Mouse (Mus musculus) CD4-positive, CD25-positive, alpha-beta regulatory T cell, adult 4 months (primary cell): Measurements from ENCODE around the gene Olfr1030. TPM values are rescaled to one million over a fixed set of nuclear protein-coding genes. Genes with fewer than 3 reads are reported as not detected.
"Not testable (repeated sequence)": the region's sequence is repeated elsewhere in the genome, so short reads cannot be mapped to it uniquely, and the experiment has no call there.

Experiments
- ATAC-seq: one replicate; pipeline ENCODE4 v1.8.0; 2017
- polyA plus RNA-seq, 2 experiments: library from polyadenylated mRNA; unstranded; fragments of 100-300 nt; shearing (Covaris generic); gene quantifications; one replicate each; pipeline ENCODE4 v1.2.1; 2017

Olfr1030 gene
- polyA plus RNA-seq = not detected

GRCm38 (mm10) chr2:85978976-85979375 is at the start of gene Olfr1030:
Olfr1030 (plus strand) TSS chr2:85979276.
- ATAC-seq = no peak

GRCm38 (mm10) chr2:85950137-85950536 is 28.9 kb upstream of the Olfr1030 start, which contains the start of gene Olfr1028:
Olfr1028 (plus strand) TSS chr2:85950437.
- ATAC-seq = no peak

GRCm38 (mm10) chr2:85973595-85973994 is 5.5 kb upstream of the Olfr1030 start, which contains the start of gene Olfr1029:
Olfr1029 (plus strand) TSS chr2:85973895.
- no peak for ATAC-seq

- ATAC-seq = no peak
Measured at GRCm38 (mm10) chr2:85990004-85990403, 10.9 kb downstream of the Olfr1030 start, which contains the start of gene Olfr1031. Olfr1031 (plus strand) TSS chr2:85990304.

DNA sequence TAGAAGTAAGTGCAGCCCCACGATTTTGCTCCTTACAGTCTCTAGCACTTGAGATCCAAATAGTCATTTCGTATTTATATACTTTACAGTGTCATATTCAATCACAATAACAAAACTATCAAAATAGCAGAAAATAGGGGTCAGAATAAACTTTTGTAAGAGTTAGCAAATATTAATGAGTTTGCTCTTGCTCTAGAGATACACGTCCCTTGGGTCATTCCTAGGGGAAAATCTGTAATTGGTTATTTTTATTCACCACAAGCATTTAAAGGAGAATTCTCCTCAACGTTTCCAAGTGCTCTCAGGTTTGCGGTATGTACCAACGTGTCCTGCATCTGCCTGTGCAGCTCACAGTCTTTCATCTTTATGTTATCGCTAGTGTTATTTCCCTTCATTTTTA is 26.2 kb downstream of the Olfr1030 start, which contains the start of gene Olfr1032:
Olfr1032 (plus strand) TSS at position 301 of the 400 bp plus-strand sequence.
- no peak for ATAC-seq

DNA sequence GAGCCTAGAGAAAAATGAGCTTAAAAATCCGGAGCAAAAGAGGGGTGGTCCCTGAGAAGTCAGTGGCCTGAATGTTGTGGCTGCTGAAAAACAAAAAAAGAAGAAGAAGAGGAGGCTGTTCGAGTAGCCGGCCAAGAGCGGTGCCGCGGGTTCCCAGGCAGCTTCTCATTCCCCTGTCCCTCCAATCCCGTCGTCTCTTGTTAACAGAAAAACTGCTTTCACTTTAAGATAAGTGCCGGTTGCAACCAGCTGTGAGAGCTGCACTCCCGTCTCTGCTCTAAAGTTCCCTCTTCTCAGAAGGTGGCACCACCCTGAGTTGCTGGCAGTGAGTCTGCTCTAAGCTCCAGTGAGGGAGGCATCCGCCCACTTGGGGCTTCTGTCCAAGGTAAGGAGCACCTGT is 41.3 kb downstream of the Olfr1030 start, which contains the start of gene Olfr1033:
Olfr1033 (plus strand) TSS at position 228 of the 400 bp plus-strand sequence.
- ATAC-seq = not testable (repeated sequence)

DNA sequence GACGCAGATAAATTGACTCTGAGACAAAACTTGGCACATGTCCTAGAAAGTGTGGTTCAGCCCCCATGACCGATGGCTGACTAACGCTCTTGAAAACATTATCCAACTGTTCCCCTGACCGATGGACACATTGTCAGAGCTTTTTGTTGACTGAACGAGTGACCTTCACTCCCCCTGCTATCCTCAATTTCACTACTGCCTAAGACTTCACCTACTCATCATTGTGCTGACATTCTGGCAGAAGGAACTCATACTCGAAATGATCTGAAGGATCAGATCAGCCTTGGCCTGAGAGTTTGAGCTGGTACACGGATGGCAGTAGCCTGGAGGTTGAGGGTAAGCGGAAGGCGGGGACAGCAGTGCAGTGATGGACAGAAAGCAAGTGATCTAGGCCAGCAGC is 42.4 kb downstream of the Olfr1030 start:
- ATAC-seq = not testable (repeated sequence)

Other genes starting within 250 kb of the Olfr1030 start
- gene Olfr1012, start 216.5 kb upstream of the Olfr1030 start, polyA plus RNA-seq = not detected
- not detected for gene Olfr1013, start 212.2 kb upstream of the Olfr1030 start, polyA plus RNA-seq
- not detected for gene Olfr1014, start 206.6 kb upstream of the Olfr1030 start, polyA plus RNA-seq
- gene Olfr1015, start 197.3 kb upstream of the Olfr1030 start, polyA plus RNA-seq = not detected
- not detected for gene Olfr1016, start 176.7 kb upstream of the Olfr1030 start, polyA plus RNA-seq
- not detected for gene Olfr1018, start 160.8 kb upstream of the Olfr1030 start, polyA plus RNA-seq
- gene Olfr1019, start 133.8 kb upstream of the Olfr1030 start, polyA plus RNA-seq = not detected
- not detected for gene Olfr1020, start 132.2 kb upstream of the Olfr1030 start, polyA plus RNA-seq
- not detected for gene Olfr1022, start 110.7 kb upstream of the Olfr1030 start, polyA plus RNA-seq
- not detected for gene Olfr1023, start 93.6 kb upstream of the Olfr1030 start, polyA plus RNA-seq
- gene Olfr1024, start 74.2 kb upstream of the Olfr1030 start, polyA plus RNA-seq = not detected
- gene Olfr1025-ps1, start 64.1 kb upstream of the Olfr1030 start, polyA plus RNA-seq = not detected
- not detected for gene Olfr1026, start 57.7 kb upstream of the Olfr1030 start, polyA plus RNA-seq
- not detected for gene Olfr1028, start 28.8 kb upstream of the Olfr1030 start, polyA plus RNA-seq
- not detected for gene Olfr1029, start 5.4 kb upstream of the Olfr1030 start, polyA plus RNA-seq
- gene Olfr1031, start 11.0 kb downstream of the Olfr1030 start, polyA plus RNA-seq = not detected
- gene Olfr1032, start 26.3 kb downstream of the Olfr1030 start, polyA plus RNA-seq = not detected
- gene Olfr1033, start 41.4 kb downstream of the Olfr1030 start, polyA plus RNA-seq = not detected
- not detected for gene Olfr1034, start 66.6 kb downstream of the Olfr1030 start, polyA plus RNA-seq
- not detected for gene Olfr1036, start 94.7 kb downstream of the Olfr1030 start, polyA plus RNA-seq
- gene Olfr1037, start 108.1 kb downstream of the Olfr1030 start, polyA plus RNA-seq = not detected
- not detected for gene Olfr1039, start 156.7 kb downstream of the Olfr1030 start, polyA plus RNA-seq
- not detected for gene Olfr1040, start 167.5 kb downstream of the Olfr1030 start, polyA plus RNA-seq
- not detected for gene Olfr1042, start 182.6 kb downstream of the Olfr1030 start, polyA plus RNA-seq
- not detected for gene Olfr1043, start 188.2 kb downstream of the Olfr1030 start, polyA plus RNA-seq
- gene Olfr1044, start 198.5 kb downstream of the Olfr1030 start, polyA plus RNA-seq = not detected
- not detected for gene Olfr52, start 206.4 kb downstream of the Olfr1030 start, polyA plus RNA-seq
- gene Olfr1045, start 223.7 kb downstream of the Olfr1030 start, polyA plus RNA-seq = not detected
- not detected for gene Olfr1046, start 240.0 kb downstream of the Olfr1030 start, polyA plus RNA-seq